Mouse (Mus musculus) liver, adult 2 months (tissue): Measurements from ENCODE around the gene Mmp14.

Experiments
- CTCF ChIP-seq: fragments of 200-500 bp; IDR thresholded peaks from 2 replicates; pipeline ENCODE4 v1.5.1; 2011; ENCODE audit warnings: low read depth, low read length, control low read depth
- POLR2A ChIP-seq: fragments of 200-500 bp; IDR thresholded peaks from 2 replicates; pipeline ENCODE4 v1.6.1; 2011; ENCODE audit warnings: low read length, control low read depth; ENCODE audit not compliant: insufficient read depth; ENCODE audit errors: extremely low read depth

DNA sequence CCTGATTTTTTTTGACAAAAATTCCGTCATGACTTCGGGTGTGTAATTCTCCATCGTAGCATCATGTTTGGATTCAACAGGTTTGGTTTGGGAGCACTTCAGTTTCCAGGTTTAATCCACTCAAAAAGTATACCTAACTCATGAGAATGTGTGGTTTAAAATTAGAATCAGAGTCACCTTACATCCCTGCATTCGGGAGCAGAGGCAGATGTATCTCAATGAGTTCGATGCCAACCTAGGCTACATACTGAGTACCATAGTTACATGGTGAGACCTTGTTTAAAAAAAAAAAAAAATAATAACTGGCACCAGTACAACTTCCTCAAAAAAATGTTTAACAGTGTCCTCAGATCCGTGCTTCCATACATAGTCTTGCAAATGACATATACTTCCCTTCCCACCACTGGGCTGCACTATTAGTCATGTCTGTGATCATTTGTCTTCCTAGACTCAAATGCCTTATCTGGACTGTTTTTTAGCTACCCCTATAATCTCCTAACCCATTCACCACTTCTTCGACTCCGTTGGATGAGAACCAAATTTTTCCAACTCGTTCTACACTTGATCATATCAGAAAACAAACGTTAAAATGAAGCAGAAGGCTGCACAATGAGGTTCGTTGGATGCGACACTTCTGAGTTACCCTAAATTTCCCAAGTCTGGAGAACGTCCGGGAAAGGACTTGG, 5.3 kb upstream of the Mmp14 start:
- no peak for TF ChIP-seq CTCF
- no peak for TF ChIP-seq POLR2A
